Mouse (Mus musculus) neural tube, embryonic 14.5 days (tissue): ENCODE results near the gene R3hdm4. TPM values are rescaled to one million over a fixed set of nuclear protein-coding genes. Genes with fewer than 3 reads are reported as not detected.

Experiments
- ATAC-seq: fragments of 200-750 bp; cut with Nextera tagmentation; 2 replicates; pipeline ENCODE4 v1.8.0; 2017; ENCODE audit warnings: low read depth, mild to moderate bottlenecking, moderate TSS enrichment, moderate library complexity
- H3K27ac ChIP-seq: fragments of 300-500 bp; sonication (generic); 2 replicates; pipeline ENCODE4 v1.5.1; 2014; ENCODE audit warnings: low read depth, mild to moderate bottlenecking, control low read depth, low read length, moderate library complexity, mixed read lengths
- H3K27me3 ChIP-seq: fragments of 300-500 bp; sonication (generic); 2 replicates; pipeline ENCODE4 v1.6.1; 2014; ENCODE audit warnings: low read length; ENCODE audit not compliant: control insufficient read depth, insufficient read depth
- H3K36me3 ChIP-seq: fragments of 300-500 bp; sonication (generic); 2 replicates; pipeline ENCODE4 v1.6.1; 2014; ENCODE audit warnings: low read length, mixed read lengths; ENCODE audit not compliant: control insufficient read depth, insufficient read depth
- H3K4me1 ChIP-seq: fragments of 300-500 bp; sonication (generic); 2 replicates; pipeline ENCODE4 v1.6.1; 2014; ENCODE audit warnings: low read length; ENCODE audit not compliant: control insufficient read depth, insufficient read depth
- H3K4me2 ChIP-seq: fragments of 300-500 bp; sonication (generic); 2 replicates; pipeline ENCODE4 v1.6.1; 2014; ENCODE audit warnings: mild to moderate bottlenecking, low read depth, low read length, control low read depth
- H3K4me3 ChIP-seq: fragments of 300-500 bp; sonication (generic); 2 replicates; pipeline ENCODE4 v1.5.1; 2014; ENCODE audit warnings: low read depth, low read length, control low read depth, mixed read lengths
- H3K9ac ChIP-seq: fragments of 300-500 bp; sonication (generic); replicated peaks from 2 replicates; pipeline ENCODE4 v1.6.1; 2014; ENCODE audit warnings: low read depth, mild to moderate bottlenecking, control low read depth, low read length, mixed read lengths
- H3K9me3 ChIP-seq: fragments of 300-500 bp; sonication (generic); 2 replicates; pipeline ENCODE4 v1.6.1; 2016; ENCODE audit warnings: low read length; ENCODE audit not compliant: control insufficient read depth
- WGBS: fragments of 180-500 bp; shearing (Covaris S2); extraction: QIAGEN DNeasy Blood & Tissue Kit; methylation state at CpG from one replicate; pipeline ENCODE4 v1.1.7; 2014; 5-methylcytosine and 5-hydroxymethylcytosine counted together
- microRNA-seq: library from miRNA; unstranded; fragments of <30 nt; microRNA quantifications from one replicate; pipeline ENCODE4, GENCODE M21; 2016
- polyA plus RNA-seq: library from polyadenylated mRNA; unstranded; fragments of >200 nt; fragmentation: Nextera tagmentation; extraction: Ambion mirVana; gene quantifications from 2 replicates; pipeline ENCODE4 v1.2.1, GENCODE M21; 2014

R3hdm4 gene
- polyA plus RNA-seq, 1 experiment from 2014 or later = 265 TPM

GRCm38 (mm10) chr10:79862925-79863324 is 58.1 kb downstream of the R3hdm4 start:
- Histone ChIP-seq H3K9ac (no peak overlapping the region), H3K9me3 (no peaks in the 10 kb centered on the region), H3K27me3 (no peaks in the 10 kb centered on the region; the same call in 1 of the 2 replicates), H3K27ac (no peak overlapping the region), H3K4me3 (no peak overlapping the region), H3K36me3 (peaks cover 83% of the 10 kb centered on the region), H3K4me1 (peaks cover 16% of the 10 kb centered on the region), H3K4me2 (no peak overlapping the region)
- ATAC-seq = no peak
- WGBS = 77% methylated on average over 10 of the region's 10 CpGs

- H3K4me3 ChIP-seq = no peak overlapping the region
- no peaks in the 10 kb centered on the region for H3K9me3 ChIP-seq
- no peak overlapping the region for H3K9ac ChIP-seq
- WGBS = 77% methylated on average over 23 of the region's 23 CpGs
- peaks cover 82% of the 10 kb centered on the region for H3K36me3 ChIP-seq
- ATAC-seq = no peak
- H3K27me3 ChIP-seq = no peaks in the 10 kb centered on the region; the same call in 1 of the 2 replicates
- peaks cover 23% of the 10 kb centered on the region for H3K4me1 ChIP-seq
- H3K27ac ChIP-seq = no peak overlapping the region
- no peak overlapping the region for H3K4me2 ChIP-seq
These were observed 58.8 kb downstream of the R3hdm4 start for GRCm38 (mm10) chr10:79862049-79862788.

- H3K9ac ChIP-seq = no peak overlapping the region
- no peak overlapping the region for H3K4me3 ChIP-seq
- H3K4me1 ChIP-seq = peaks cover 31% of the 10 kb centered on the region
- H3K4me2 ChIP-seq = no peak overlapping the region
- 74% methylated on average over 25 of the region's 25 CpGs for WGBS
- H3K27me3 ChIP-seq = no peaks in the 10 kb centered on the region; the same call in 1 of the 2 replicates
- no peaks in the 10 kb centered on the region for H3K9me3 ChIP-seq
- ATAC-seq = no peak
- peaks cover 79% of the 10 kb centered on the region for H3K36me3 ChIP-seq
- no peak overlapping the region for H3K27ac ChIP-seq
These were observed 59.6 kb downstream of the R3hdm4 start for GRCm38 (mm10) chr10:79861230-79862048.

GRCm38 (mm10) chr10:79860079-79860911 is 60.7 kb downstream of the R3hdm4 start:
- Histone ChIP-seq H3K4me3 (no peak overlapping the region), H3K9ac (0 out of 2 replicates have a peak overlapping the region, but pooled peaks have one; percentile 11), H3K4me1 (peaks cover 41% of the 10 kb centered on the region), H3K27ac (no peak overlapping the region), H3K9me3 (no peaks in the 10 kb centered on the region), H3K4me2 (no peak overlapping the region), H3K27me3 (no peaks in the 10 kb centered on the region; the same call in 1 of the 2 replicates), H3K36me3 (peaks cover 67% of the 10 kb centered on the region)
- no peak for ATAC-seq
- WGBS = 92% methylated on average over 26 of the region's 26 CpGs

Small RNA genes lying within 50 kb of the gene (microRNA-seq; reads per million reads assigned to microRNA genes)
- gene Mir6910 = not detected

Other genes starting within 250 kb of the R3hdm4 start
- 69.7 and 74.6 TPM in 2 replicates for gene Cdc34, start 239.0 kb downstream of the R3hdm4 start, polyA plus RNA-seq
- gene Gzmm, start 232.2 kb downstream of the R3hdm4 start, polyA plus RNA-seq = 1.1 and 1.3 TPM in 2 replicates
- gene Bsg, start 216.7 kb downstream of the R3hdm4 start, polyA plus RNA-seq = 800 and 802 TPM in 2 replicates
- gene Hcn2, start 204.6 kb downstream of the R3hdm4 start, polyA plus RNA-seq = 2.7 and 3.7 TPM in 2 replicates
- gene Polrmt, start 174.6 kb downstream of the R3hdm4 start, polyA plus RNA-seq = 34.9 and 36.7 TPM in 2 replicates
- 2.0 and 2.3 TPM in 2 replicates for gene Fgf22, start 166.1 kb downstream of the R3hdm4 start, polyA plus RNA-seq
- 89.3 and 93.7 TPM in 2 replicates for gene Rnf126, start 154.3 kb downstream of the R3hdm4 start, polyA plus RNA-seq
- 1.7 and 2.3 TPM in 2 replicates for gene Fstl3, start 143.9 kb downstream of the R3hdm4 start, polyA plus RNA-seq
- not detected in 2 replicates for gene Prss57, start 130.2 kb downstream of the R3hdm4 start, polyA plus RNA-seq
- gene Palm, start 127.6 kb downstream of the R3hdm4 start, polyA plus RNA-seq = 233 and 247 TPM in 2 replicates
- 0.35 and 0.36 TPM in 2 replicates for gene Misp, start 100.2 kb downstream of the R3hdm4 start, polyA plus RNA-seq
- 36.9 and 53.5 TPM in 2 replicates for gene Ptbp1, start 66.8 kb downstream of the R3hdm4 start, polyA plus RNA-seq
- gene Prtn3, start 46.7 kb downstream of the R3hdm4 start, polyA plus RNA-seq = 11.1 and 12.4 TPM in 2 replicates
- 299 and 327 TPM in 2 replicates for gene Plppr3, start 46.6 kb downstream of the R3hdm4 start, polyA plus RNA-seq
- gene Elane, start 35.0 kb downstream of the R3hdm4 start, polyA plus RNA-seq = 0.55 TPM in 1 of 2 replicates, not detected in the other
- gene Cfd, start 30.4 kb downstream of the R3hdm4 start, polyA plus RNA-seq = not detected in 2 replicates
- 33.2 and 38.7 TPM in 2 replicates for gene Med16, start 12.3 kb downstream of the R3hdm4 start, polyA plus RNA-seq
- gene Gm26602, start 10.4 kb downstream of the R3hdm4 start, polyA plus RNA-seq = 5.9 and 9.1 TPM in 2 replicates
- gene Kiss1r, start 4.2 kb downstream of the R3hdm4 start, polyA plus RNA-seq = 2.2 and 2.3 TPM in 2 replicates
- 3.3 and 5.1 TPM in 2 replicates for gene Arid3a, start 5.8 kb upstream of the R3hdm4 start, polyA plus RNA-seq
- 87.0 and 103 TPM in 2 replicates for gene Wdr18, start 38.9 kb upstream of the R3hdm4 start, polyA plus RNA-seq
- gene Grin3b, start 49.5 kb upstream of the R3hdm4 start, polyA plus RNA-seq = 0.43 and 0.61 TPM in 2 replicates
- gene Tmem259, start 63.1 kb upstream of the R3hdm4 start, polyA plus RNA-seq = 19.2 and 21.1 TPM in 2 replicates
- gene Cnn2, start 67.4 kb upstream of the R3hdm4 start, polyA plus RNA-seq = 9.9 and 40.0 TPM in 2 replicates
- gene Abca7, start 75.3 kb upstream of the R3hdm4 start, polyA plus RNA-seq = 4.3 and 6.7 TPM in 2 replicates
- 0.83 and 1.8 TPM in 2 replicates for gene Arhgap45, start 95.4 kb upstream of the R3hdm4 start, polyA plus RNA-seq
- gene Polr2e, start 118.6 kb upstream of the R3hdm4 start, polyA plus RNA-seq = 138 and 145 TPM in 2 replicates
- 512 and 546 TPM in 2 replicates for gene Gpx4, start 126.0 kb upstream of the R3hdm4 start, polyA plus RNA-seq
- gene Sbno2, start 184.4 kb upstream of the R3hdm4 start, polyA plus RNA-seq = 12.9 and 13.3 TPM in 2 replicates
- 21.3 and 26.0 TPM in 2 replicates for gene Stk11, start 194.6 kb upstream of the R3hdm4 start, polyA plus RNA-seq
- 472 and 519 TPM in 2 replicates for gene Atp5d, start 217.4 kb upstream of the R3hdm4 start, polyA plus RNA-seq
- 82.2 and 101 TPM in 2 replicates for gene Cbarp, start 219.6 kb upstream of the R3hdm4 start, polyA plus RNA-seq
- gene Midn, start 227.1 kb upstream of the R3hdm4 start, polyA plus RNA-seq = 38.8 and 39.8 TPM in 2 replicates
- gene Cirbp, start 244.8 kb upstream of the R3hdm4 start, polyA plus RNA-seq = 249 and 286 TPM in 2 replicates